Mouse (Mus musculus) hindbrain, embryonic 11.5 days (tissue): ENCODE results near the gene Pskh1. TPM values are rescaled to one million over a fixed set of nuclear protein-coding genes. Genes with fewer than 3 reads are reported as not detected.
A peak's percentile ranks its signal among the peaks of the same experiment; 100 is the strongest.

Experiments
- ATAC-seq: fragments of 200-750 bp; cut with Nextera tagmentation; 2 replicates; pipeline ENCODE4 v1.8.0; 2017; ENCODE audit warnings: mild to moderate bottlenecking, moderate TSS enrichment, moderate library complexity; ENCODE audit not compliant: low FRiP score
- DNase-seq: peaks from one replicate; pipeline ENCODE4 v3.0.0-alpha.2; 2015; ENCODE audit warnings: low spot score
- H3K27ac ChIP-seq: fragments of 300-500 bp; sonication (generic); 2 replicates; pipeline ENCODE4 v1.5.1; 2014; ENCODE audit warnings: mild to moderate bottlenecking, low read depth, low read length
- H3K27me3 ChIP-seq: fragments of 300-500 bp; sonication (generic); 2 replicates; pipeline ENCODE4 v1.6.1; 2014; ENCODE audit warnings: mild to moderate bottlenecking, low read length, moderate library complexity, mixed read lengths; ENCODE audit not compliant: control insufficient read depth, insufficient read depth
- H3K36me3 ChIP-seq: fragments of 300-500 bp; sonication (generic); 2 replicates; pipeline ENCODE4 v1.6.1; 2014; ENCODE audit warnings: mild to moderate bottlenecking, low read length, moderate library complexity, mixed read lengths; ENCODE audit not compliant: control insufficient read depth, insufficient read depth
- H3K4me1 ChIP-seq: fragments of 300-500 bp; sonication (generic); replicated peaks from 2 replicates; pipeline ENCODE4 v1.6.1; 2014; ENCODE audit warnings: low read length, mixed read lengths; ENCODE audit not compliant: control insufficient read depth, insufficient read depth
- H3K4me2 ChIP-seq: fragments of 300-500 bp; sonication (generic); replicated peaks from 2 replicates; pipeline ENCODE4 v1.6.1; 2014; ENCODE audit warnings: mild to moderate bottlenecking, low read depth, low read length
- H3K4me3 ChIP-seq: fragments of 300-500 bp; sonication (generic); 2 replicates; pipeline ENCODE4 v1.5.1; 2014; ENCODE audit warnings: low read depth, low read length
- H3K9ac ChIP-seq: fragments of 300-500 bp; sonication (generic); 2 replicates; pipeline ENCODE4 v1.6.1; 2014; ENCODE audit warnings: low read depth, low read length
- H3K9me3 ChIP-seq: fragments of 300-500 bp; sonication (generic); 2 replicates; pipeline ENCODE4 v1.6.1; 2016; ENCODE audit warnings: low read length; ENCODE audit not compliant: control insufficient read depth
- WGBS: fragments of 180-500 bp; shearing (Covaris S2); extraction: QIAGEN DNeasy Blood & Tissue Kit; methylation state at CpG from one replicate; pipeline ENCODE4 v1.1.7; 2014; 5-methylcytosine and 5-hydroxymethylcytosine counted together
- polyA plus RNA-seq: library from polyadenylated mRNA; unstranded; fragments of >200 nt; fragmentation: Nextera tagmentation; extraction: Ambion mirVana; gene quantifications from 2 replicates; pipeline ENCODE4 v1.2.1, GENCODE M21; 2014

Pskh1 gene
- polyA plus RNA-seq, 1 experiment from 2014 or later, result 12.5 TPM

- no peak for ATAC-seq
- no peak overlapping the region for H3K4me3 ChIP-seq
- no peaks in the 10 kb centered on the region for H3K27me3 ChIP-seq
- no peak overlapping the region for H3K27ac ChIP-seq
- no peaks in the 10 kb centered on the region for H3K36me3 ChIP-seq
- no peaks in the 10 kb centered on the region for H3K9me3 ChIP-seq
- no peaks in the 10 kb centered on the region for H3K4me1 ChIP-seq
- WGBS, result 73% methylated on average over 3 of the region's 3 CpGs
- H3K4me2 ChIP-seq, result no peak overlapping the region
- H3K9ac ChIP-seq, result no peak overlapping the region
- DNase-seq, result no peak
Measured at GRCm38 (mm10) chr8:105925123-105925522, 24.9 kb downstream of the Pskh1 start.

GRCm38 (mm10) chr8:105930602-105931001 lies 30.4 kb downstream of the Pskh1 start:
- WGBS, result 19% methylated on average over 8 of the region's 8 CpGs
- Histone ChIP-seq H3K4me2 (no peak overlapping the region), H3K4me1 (no peaks in the 10 kb centered on the region), H3K27me3 (no peaks in the 10 kb centered on the region), H3K4me3 (no peak overlapping the region), H3K27ac (peak overlapping the region; percentile 37), H3K9ac (peak overlapping the region; percentile 59), H3K9me3 (no peaks in the 10 kb centered on the region), H3K36me3 (no peaks in the 10 kb centered on the region)
- peak; percentile 75 for ATAC-seq
- DNase-seq, result peak; percentile 91

GRCm38 (mm10) chr8:105931271-105931670 lies 31.0 kb downstream of the Pskh1 start:
- Histone ChIP-seq H3K27ac (no peak overlapping the region), H3K4me2 (no peak overlapping the region), H3K27me3 (no peaks in the 10 kb centered on the region), H3K9ac (no peak overlapping the region), H3K4me1 (no peaks in the 10 kb centered on the region), H3K4me3 (no peak overlapping the region), H3K36me3 (no peaks in the 10 kb centered on the region), H3K9me3 (no peaks in the 10 kb centered on the region)
- 96% methylated on average over 3 of the region's 3 CpGs for WGBS
- ATAC-seq (no peak), DNase-seq (no peak)

GRCm38 (mm10) chr8:105932525-105932924 lies 32.3 kb downstream of the Pskh1 start:
- no peak overlapping the region for H3K4me3 ChIP-seq
- no peaks in the 10 kb centered on the region for H3K36me3 ChIP-seq
- no peak overlapping the region for H3K4me2 ChIP-seq
- ATAC-seq (no peak), DNase-seq (no peak)
- H3K4me1 ChIP-seq, result no peaks in the 10 kb centered on the region
- WGBS, result 90% methylated on average over 11 of the region's 11 CpGs
- no peaks in the 10 kb centered on the region for H3K27me3 ChIP-seq
- H3K27ac ChIP-seq, result no peak overlapping the region
- H3K9me3 ChIP-seq, result no peaks in the 10 kb centered on the region
- H3K9ac ChIP-seq, result no peak overlapping the region

GRCm38 (mm10) chr8:105933762-105934161 lies 33.5 kb downstream of the Pskh1 start, which contains the start of gene Ctrl:
Gene Ctrl, minus strand, starts transcription at chr8:105933862.
- Histone ChIP-seq H3K4me1 (no peaks in the 10 kb centered on the region), H3K27ac (no peak within 1 kb of the TSS), H3K4me3 (no peak within 1 kb of the TSS), H3K4me2 (no peak within 1 kb of the TSS), H3K36me3 (no peaks in the 10 kb centered on the region), H3K9me3 (no peaks in the 10 kb centered on the region), H3K27me3 (no peaks in the 10 kb centered on the region), H3K9ac (no peak within 1 kb of the TSS)
- DNase-seq, result no peak
- no peak for ATAC-seq
- WGBS, result 95% methylated on average over 2 of the region's 2 CpGs

GRCm38 (mm10) chr8:105935105-105935504 lies 34.9 kb downstream of the Pskh1 start:
- no peak overlapping the region for H3K4me3 ChIP-seq

GRCm38 (mm10) chr8:105935863-105936603 lies 35.8 kb downstream of the Pskh1 start:
- ATAC-seq (no peak), DNase-seq (no peak)
- Histone ChIP-seq H3K9me3 (no peaks in the 10 kb centered on the region), H3K4me2 (peak overlapping the region; percentile 86), H3K27ac (no peak overlapping the region), H3K9ac (peak overlapping the region; percentile 82; the same call in 1 of the 2 replicates), H3K4me1 (no peaks in the 10 kb centered on the region), H3K4me3 (peak overlapping the region; percentile 77), H3K27me3 (no peaks in the 10 kb centered on the region), H3K36me3 (no peaks in the 10 kb centered on the region)
- 23% methylated on average over 7 of the region's 7 CpGs for WGBS

More at GRCm38 (mm10) chr8:105935105-105935504, 34.9 kb downstream of the Pskh1 start:
- Histone ChIP-seq H3K4me1 (no peaks in the 10 kb centered on the region), H3K9ac (no peak overlapping the region), H3K36me3 (no peaks in the 10 kb centered on the region), H3K4me2 (no peak overlapping the region), H3K9me3 (no peaks in the 10 kb centered on the region), H3K27me3 (no peaks in the 10 kb centered on the region), H3K27ac (no peak overlapping the region)
- WGBS, result 85% methylated on average over 6 of the region's 6 CpGs
- DNase-seq (no peak), ATAC-seq (no peak)

GRCm38 (mm10) chr8:105936866-105937475 lies 36.7 kb downstream of the Pskh1 start:
- no peaks in the 10 kb centered on the region for H3K27me3 ChIP-seq
- under 1% methylated on average over 30 of the region's 30 CpGs for WGBS
- peak overlapping the region; percentile 77 for H3K4me3 ChIP-seq
- H3K4me1 ChIP-seq, result no peaks in the 10 kb centered on the region
- peak overlapping the region; percentile 86 for H3K4me2 ChIP-seq
- peak; percentile 94 for ATAC-seq
- H3K9ac ChIP-seq, result peak overlapping the region; percentile 82
- H3K36me3 ChIP-seq, result no peaks in the 10 kb centered on the region
- no peaks in the 10 kb centered on the region for H3K9me3 ChIP-seq
- DNase-seq, result peak; percentile 88
- peak overlapping the region; percentile 88 for H3K27ac ChIP-seq
